Mouse (Mus musculus): Measurements from ENCODE around the gene Prl3d2.
"Not testable (repeated sequence)": the region's sequence is repeated elsewhere in the genome, so short reads cannot be mapped to it uniquely, and the experiment has no call there.

- not testable (repeated sequence) for TF ChIP-seq CTCF (IDR thresholded peaks at IDR 0.05 in 2 of 3, conservative IDR thresholded peaks at IDR 0.05 in 1 of 3; ENCODE audit: control insufficient read depth in 1 of 3, insufficient read depth in 1 of 3, low read depth in 2 of 3, low read length in 3 of 3, poor library complexity in 1 of 3, severe bottlenecking in 1 of 3); EP300 (IDR thresholded peaks at IDR 0.05; ENCODE audit: low read depth in 1 of 2, low read length in 2 of 2); KAT2A (conservative IDR thresholded peaks at IDR 0.05; ENCODE audit: low read depth, low read length); RAD21 (IDR thresholded peaks at IDR 0.05; ENCODE audit: low read depth, low read length); NELFE (IDR thresholded peaks at IDR 0.05; ENCODE audit: low read depth, low read length); ZC3H11A (IDR thresholded peaks at IDR 0.05; ENCODE audit: low read depth, low read length); ZNF384 (IDR thresholded peaks at IDR 0.05; ENCODE audit: low read depth, low read length)
Observed at GRCm38 (mm10) chr13:27121398-27121797, at the start of gene Prl3d2.

All from MEL (cell line).